Mouse (Mus musculus) hindbrain, embryonic 12.5 days (tissue): ENCODE data around the gene Adamts20. TPM values are rescaled to one million over a fixed set of nuclear protein-coding genes. Genes with fewer than 3 reads are reported as not detected.
A peak's percentile ranks its signal among the peaks of the same experiment; 100 is the strongest.

ENCODE experiments used
- ATAC-seq: fragments of 200-750 bp; cut with Nextera tagmentation; 2 replicates; pipeline ENCODE4 v1.8.0; 2017; ENCODE audit warnings: moderate TSS enrichment; ENCODE audit not compliant: low FRiP score
- H3K27ac ChIP-seq: fragments of 300-500 bp; sonication (generic); 2 replicates; pipeline ENCODE4 v1.5.1; 2016; ENCODE audit warnings: mild to moderate bottlenecking
- H3K27me3 ChIP-seq: fragments of 300-500 bp; sonication (generic); 2 replicates; pipeline ENCODE4 v1.6.1; 2016; ENCODE audit warnings: mild to moderate bottlenecking
- H3K36me3 ChIP-seq: fragments of 300-500 bp; sonication (generic); 2 replicates; pipeline ENCODE4 v1.6.1; 2016; ENCODE audit warnings: mild to moderate bottlenecking
- H3K4me1 ChIP-seq: fragments of 300-500 bp; sonication (generic); 2 replicates; pipeline ENCODE4 v1.6.1; 2016
- H3K4me2 ChIP-seq: fragments of 300-500 bp; sonication (generic); replicated peaks from 2 replicates; pipeline ENCODE4 v1.6.1; 2016; ENCODE audit warnings: mild to moderate bottlenecking
- H3K4me3 ChIP-seq: fragments of 300-500 bp; sonication (generic); 2 replicates; pipeline ENCODE4 v1.5.1; 2016; ENCODE audit warnings: mild to moderate bottlenecking
- H3K9ac ChIP-seq: fragments of 300-500 bp; sonication (generic); 2 replicates; pipeline ENCODE4 v1.6.1; 2016; ENCODE audit warnings: mild to moderate bottlenecking, moderate library complexity
- H3K9me3 ChIP-seq: fragments of 300-500 bp; sonication (generic); replicated peaks from 2 replicates; pipeline ENCODE4 v1.6.1; 2016; ENCODE audit warnings: mild to moderate bottlenecking
- WGBS: fragments of 180-500 bp; shearing (Covaris S2); methylation state at CpG from one replicate; pipeline ENCODE4 v1.1.7; 2016; 5-methylcytosine and 5-hydroxymethylcytosine counted together
- polyA plus RNA-seq: library from polyadenylated mRNA; unstranded; fragments of >200 nt; fragmentation: Nextera tagmentation; extraction: Ambion mirVana; gene quantifications from 2 replicates; pipeline ENCODE4 v1.2.1, GENCODE M21; 2016

Adamts20 gene
- polyA plus RNA-seq, 1 experiment from 2014 or later = 4.6 TPM

DNA sequence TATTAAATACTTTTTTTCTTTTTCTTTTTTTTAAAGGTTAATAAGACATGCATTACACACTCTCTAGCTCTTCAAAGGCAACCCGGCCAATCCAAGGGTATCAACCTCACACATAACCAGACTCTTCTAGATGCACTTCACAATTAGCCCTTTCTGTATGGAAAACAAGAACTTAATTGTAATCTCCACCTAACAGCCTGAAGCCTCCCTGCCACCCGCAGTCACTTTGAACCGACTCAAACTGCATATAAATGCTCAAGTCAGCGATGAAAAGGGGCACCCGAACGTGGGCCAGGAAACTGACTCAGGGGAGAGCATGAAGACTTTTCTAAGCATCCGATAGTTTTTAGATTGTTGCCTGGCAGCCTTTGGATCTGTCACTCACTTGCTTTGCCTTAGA lies 12.1 kb upstream of the Adamts20 start:
- Histone ChIP-seq H3K4me3 (no peak overlapping the region), H3K4me1 (peaks cover 17% of the 10 kb centered on the region), H3K9me3 (no peaks in the 10 kb centered on the region), H3K4me2 (no peak overlapping the region), H3K36me3 (no peaks in the 10 kb centered on the region), H3K27me3 (no peaks in the 10 kb centered on the region), H3K9ac (no peak overlapping the region), H3K27ac (no peak overlapping the region)
- 22% methylated on average over 7 of the region's 7 CpGs for WGBS
- ATAC-seq = no peak

DNA sequence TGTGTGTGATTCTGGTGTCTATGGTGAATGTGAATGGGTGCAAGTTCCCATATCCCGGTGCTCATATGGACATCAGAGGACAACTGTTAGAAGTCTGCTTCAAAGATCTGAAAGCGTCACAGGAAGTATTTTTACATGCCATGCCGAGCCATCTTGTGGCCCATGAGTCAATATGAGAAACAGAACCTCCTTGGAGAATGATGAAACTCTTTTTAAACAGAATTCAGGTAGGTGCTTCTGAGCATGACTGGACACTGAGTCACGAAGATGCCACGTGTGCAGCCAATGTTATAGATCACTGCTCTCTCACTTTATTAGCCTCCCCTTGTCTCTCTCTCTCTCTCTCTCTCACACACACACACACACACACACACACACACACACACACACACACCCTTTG lies 10.8 kb upstream of the Adamts20 start:
- Histone ChIP-seq H3K36me3 (no peaks in the 10 kb centered on the region), H3K4me3 (no peak overlapping the region), H3K9me3 (no peaks in the 10 kb centered on the region), H3K4me1 (peaks cover 17% of the 10 kb centered on the region), H3K27ac (no peak overlapping the region), H3K4me2 (no peak overlapping the region), H3K9ac (no peak overlapping the region), H3K27me3 (no peaks in the 10 kb centered on the region)
- 81% methylated on average over 5 of the region's 5 CpGs for WGBS
- ATAC-seq = no peak

DNA sequence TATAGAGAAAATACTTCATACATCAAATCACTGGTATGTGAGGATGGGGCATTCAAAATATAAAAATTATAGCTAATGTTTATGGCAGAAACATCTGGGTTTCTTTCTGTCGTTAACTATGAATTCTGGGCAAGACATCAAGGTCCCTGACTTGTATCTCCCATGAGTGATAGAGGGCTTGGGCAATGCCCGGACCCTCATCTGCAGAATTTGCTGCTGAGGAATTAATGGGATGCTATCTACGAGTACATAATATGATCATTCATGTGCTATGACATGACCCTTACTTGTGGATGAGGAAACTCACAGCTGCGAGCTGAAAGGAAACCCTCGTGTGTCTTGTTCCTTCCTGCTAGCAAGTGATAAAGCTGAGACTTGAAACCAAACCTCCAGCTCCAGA lies 5.1 kb upstream of the Adamts20 start:
- Histone ChIP-seq H3K36me3 (no peaks in the 10 kb centered on the region), H3K27me3 (no peaks in the 10 kb centered on the region), H3K4me3 (no peak overlapping the region), H3K9ac (no peak overlapping the region), H3K4me2 (no peak overlapping the region), H3K9me3 (no peaks in the 10 kb centered on the region), H3K4me1 (no peaks in the 10 kb centered on the region), H3K27ac (no peak overlapping the region)
- no peak for ATAC-seq
- 83% methylated on average over 5 of the region's 5 CpGs for WGBS

DNA sequence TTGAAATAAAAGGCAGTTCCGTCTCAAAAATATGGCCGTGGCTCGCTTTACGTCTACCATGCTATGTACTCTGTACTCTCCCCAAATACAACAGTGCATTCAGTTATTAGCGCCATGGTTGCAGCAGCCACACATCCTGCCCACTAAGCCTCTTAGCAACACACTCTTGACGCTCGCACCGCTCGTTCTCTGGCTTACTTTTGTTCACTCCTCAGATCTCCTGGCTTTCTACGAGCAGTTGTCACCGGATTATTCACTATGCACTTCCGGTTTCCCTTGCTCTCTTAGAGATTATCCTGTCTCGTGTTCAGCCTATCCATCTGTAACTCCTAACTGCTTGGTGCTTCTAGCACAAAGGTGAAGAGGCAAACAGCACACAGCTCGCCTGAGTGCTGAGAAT lies 337 bp downstream of the Adamts20 start:
- ATAC-seq = no peak
- Histone ChIP-seq H3K4me3 (no peak overlapping the region), H3K9me3 (no peaks in the 10 kb centered on the region), H3K36me3 (no peaks in the 10 kb centered on the region), H3K9ac (no peak overlapping the region), H3K27me3 (no peaks in the 10 kb centered on the region), H3K4me1 (no peaks in the 10 kb centered on the region), H3K4me2 (no peak overlapping the region), H3K27ac (no peak overlapping the region)
- WGBS = 84% methylated on average over 14 of the region's 14 CpGs

DNA sequence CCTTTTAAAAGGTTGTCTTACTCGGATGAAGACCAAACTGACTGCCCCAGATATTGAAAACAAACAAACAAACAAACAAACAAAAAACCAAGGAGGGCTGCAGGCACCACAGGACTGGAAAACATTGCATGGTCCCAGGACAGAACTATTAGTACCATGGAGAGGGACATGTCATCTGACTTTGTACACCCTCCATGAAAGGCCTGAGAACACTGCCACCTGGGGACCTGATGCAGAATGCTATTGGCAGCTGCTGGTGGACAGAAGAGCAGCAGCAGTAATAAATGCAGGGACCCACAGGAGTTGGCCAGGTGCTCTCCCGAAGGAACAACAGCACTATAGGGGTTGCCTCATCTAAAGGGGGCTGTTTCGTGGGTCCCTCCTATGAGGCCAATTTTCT lies 2.0 kb downstream of the Adamts20 start:
- Histone ChIP-seq H3K4me2 (no peak overlapping the region), H3K27me3 (no peaks in the 10 kb centered on the region), H3K4me1 (no peaks in the 10 kb centered on the region), H3K9ac (no peak overlapping the region), H3K4me3 (no peak overlapping the region), H3K36me3 (no peaks in the 10 kb centered on the region), H3K9me3 (no peaks in the 10 kb centered on the region), H3K27ac (no peak overlapping the region)
- WGBS = 83% methylated on average over 3 of the region's 3 CpGs
- ATAC-seq = no peak

DNA sequence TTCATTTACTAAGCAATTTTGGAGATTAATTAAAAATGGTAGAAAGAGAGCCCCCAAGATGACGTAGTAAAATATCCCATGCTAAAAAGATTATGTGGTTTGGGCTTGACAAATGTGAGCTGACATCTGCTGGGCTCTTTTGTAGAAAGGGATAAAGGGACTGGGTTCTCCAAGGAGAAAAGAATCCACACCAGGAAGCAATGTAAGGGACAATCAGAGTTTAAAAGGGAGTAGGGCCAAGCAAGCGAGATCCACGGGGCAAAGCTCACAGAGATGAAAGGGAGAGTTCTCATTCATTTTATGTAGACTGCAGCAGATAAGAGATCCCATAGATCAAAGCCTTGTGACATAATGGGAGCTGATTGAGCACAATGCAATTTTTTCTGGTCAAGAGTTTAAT lies 3.0 kb downstream of the Adamts20 start:
- Histone ChIP-seq H3K36me3 (no peaks in the 10 kb centered on the region), H3K27me3 (no peaks in the 10 kb centered on the region), H3K9me3 (no peaks in the 10 kb centered on the region), H3K4me2 (no peak overlapping the region), H3K9ac (no peak overlapping the region), H3K4me1 (no peaks in the 10 kb centered on the region), H3K27ac (no peak overlapping the region), H3K4me3 (no peak overlapping the region)
- WGBS = 20% methylated on average over 3 of the region's 3 CpGs
- no peak for ATAC-seq

DNA sequence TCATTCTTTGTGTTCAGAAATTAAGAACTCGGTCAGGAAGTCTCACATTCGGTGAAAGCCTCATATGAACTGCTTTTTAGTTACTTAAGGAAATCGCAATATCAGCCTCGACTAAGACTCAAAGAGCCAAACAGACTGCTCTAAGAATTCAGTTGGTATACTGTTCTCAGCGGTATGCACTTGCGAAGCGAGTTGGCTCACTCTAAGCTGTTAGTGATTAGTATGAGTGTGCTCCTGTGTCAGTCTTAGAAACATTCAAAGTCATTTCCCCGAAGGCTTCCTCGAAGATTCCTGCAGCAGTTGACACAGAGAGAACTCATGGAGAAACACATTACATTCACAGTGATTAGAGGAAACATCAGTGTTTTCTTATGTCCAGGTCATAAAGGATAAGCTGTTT lies 4.1 kb downstream of the Adamts20 start:
- Histone ChIP-seq H3K4me2 (no peak overlapping the region), H3K9me3 (no peaks in the 10 kb centered on the region), H3K4me1 (no peaks in the 10 kb centered on the region), H3K27me3 (no peaks in the 10 kb centered on the region), H3K4me3 (no peak overlapping the region), H3K36me3 (no peaks in the 10 kb centered on the region), H3K27ac (no peak overlapping the region), H3K9ac (no peak overlapping the region)
- whole genome bisulfite sequencing = 56% methylated on average over 9 of the region's 9 CpGs
- no peak for ATAC-seq

DNA sequence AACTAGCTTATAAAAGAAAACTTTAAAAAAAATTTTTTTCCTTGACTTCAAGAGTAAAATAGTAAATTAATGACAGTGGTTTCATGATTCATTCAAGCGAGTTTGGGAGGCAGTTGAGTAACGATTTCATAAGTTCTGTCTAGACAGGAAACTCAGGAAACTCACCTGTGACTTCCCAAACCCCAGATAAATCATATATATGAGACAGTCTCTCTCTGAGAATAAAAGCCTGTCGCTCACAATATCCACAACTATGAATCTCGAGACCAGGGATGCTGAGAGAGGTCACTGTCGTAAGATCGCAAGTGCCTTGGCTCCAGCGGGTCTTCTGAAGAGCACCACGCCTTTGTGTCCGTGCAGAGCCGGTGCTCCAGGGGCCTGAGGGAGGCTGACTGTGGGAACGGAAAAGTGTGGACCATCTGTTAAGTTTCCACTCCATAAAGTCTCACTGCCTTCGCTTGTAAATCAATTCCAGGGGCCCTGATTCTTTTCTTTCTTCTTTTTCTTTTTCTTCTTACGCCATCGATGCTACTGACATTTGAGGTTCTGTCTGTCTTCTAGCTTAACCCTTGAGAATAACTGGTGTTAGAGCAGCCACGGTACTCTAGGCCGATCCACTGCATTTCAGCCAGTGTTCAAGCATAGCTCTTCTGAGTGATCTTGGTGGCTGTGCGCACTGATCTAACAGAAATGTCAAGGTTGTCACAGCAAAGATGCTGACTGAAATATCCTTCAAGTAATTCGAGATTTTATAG lies 7.4 kb downstream of the Adamts20 start:
- H3K27ac ChIP-seq = no peak overlapping the region
- 73% methylated on average over 18 of the region's 18 CpGs for WGBS
- H3K9me3 ChIP-seq = no peaks in the 10 kb centered on the region
- H3K4me2 ChIP-seq = no peak overlapping the region
- H3K9ac ChIP-seq = no peak overlapping the region
- no peaks in the 10 kb centered on the region for H3K36me3 ChIP-seq
- H3K4me1 ChIP-seq = no peaks in the 10 kb centered on the region
- no peak for ATAC-seq
- no peaks in the 10 kb centered on the region for H3K27me3 ChIP-seq
- no peak overlapping the region for H3K4me3 ChIP-seq

DNA sequence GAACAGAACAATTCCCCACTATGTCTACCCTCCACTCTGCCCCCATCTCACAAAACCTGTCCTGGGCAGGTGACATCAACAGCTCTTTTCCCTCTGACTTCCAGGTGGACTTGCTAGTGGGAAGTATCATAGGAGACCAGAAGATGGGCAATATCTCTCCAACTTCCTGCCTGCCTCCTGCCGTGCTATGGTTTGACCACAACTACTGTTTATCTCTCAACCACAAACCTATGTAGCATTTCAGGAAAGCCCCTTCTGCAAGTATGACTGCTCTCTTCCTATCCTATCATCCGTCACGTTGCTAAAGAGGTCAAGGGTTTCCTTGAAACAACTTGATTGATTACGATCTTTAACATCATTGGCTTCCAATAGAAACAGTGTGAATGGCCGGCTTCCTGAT lies 12.4 kb downstream of the Adamts20 start:
- Histone ChIP-seq H3K4me3 (no peak overlapping the region), H3K4me1 (no peaks in the 10 kb centered on the region), H3K27ac (no peak overlapping the region), H3K9ac (no peak overlapping the region), H3K36me3 (no peaks in the 10 kb centered on the region), H3K27me3 (no peaks in the 10 kb centered on the region), H3K9me3 (no peaks in the 10 kb centered on the region), H3K4me2 (no peak overlapping the region)
- WGBS = 84% methylated on average over 5 of the region's 5 CpGs
- no peak for ATAC-seq

DNA sequence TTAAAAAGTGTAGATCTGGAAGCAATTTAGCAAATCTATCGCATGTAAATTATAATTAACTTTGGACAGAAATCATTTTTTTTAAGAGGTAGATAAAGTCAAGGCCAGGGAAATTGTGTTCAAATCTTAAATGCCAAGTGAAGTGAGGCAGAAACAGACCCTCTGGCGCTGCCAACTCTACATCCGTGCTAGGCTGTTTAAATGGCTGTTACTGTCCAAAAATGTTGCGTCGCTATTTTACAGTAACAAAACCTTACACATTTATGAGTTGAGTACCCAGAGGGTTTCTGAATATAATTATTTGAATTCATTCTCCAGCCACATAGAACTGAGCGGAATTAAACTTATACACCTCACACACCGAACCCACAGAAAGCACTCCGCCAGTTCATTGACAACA lies 13.6 kb downstream of the Adamts20 start:
- WGBS = 90% methylated on average over 8 of the region's 8 CpGs
- no peaks in the 10 kb centered on the region for H3K9me3 ChIP-seq
- no peak for ATAC-seq
- no peak overlapping the region for H3K27ac ChIP-seq
- no peaks in the 10 kb centered on the region for H3K27me3 ChIP-seq
- H3K36me3 ChIP-seq = no peaks in the 10 kb centered on the region
- H3K4me2 ChIP-seq = no peak overlapping the region
- H3K4me3 ChIP-seq = no peak overlapping the region
- H3K9ac ChIP-seq = no peak overlapping the region
- no peaks in the 10 kb centered on the region for H3K4me1 ChIP-seq

DNA sequence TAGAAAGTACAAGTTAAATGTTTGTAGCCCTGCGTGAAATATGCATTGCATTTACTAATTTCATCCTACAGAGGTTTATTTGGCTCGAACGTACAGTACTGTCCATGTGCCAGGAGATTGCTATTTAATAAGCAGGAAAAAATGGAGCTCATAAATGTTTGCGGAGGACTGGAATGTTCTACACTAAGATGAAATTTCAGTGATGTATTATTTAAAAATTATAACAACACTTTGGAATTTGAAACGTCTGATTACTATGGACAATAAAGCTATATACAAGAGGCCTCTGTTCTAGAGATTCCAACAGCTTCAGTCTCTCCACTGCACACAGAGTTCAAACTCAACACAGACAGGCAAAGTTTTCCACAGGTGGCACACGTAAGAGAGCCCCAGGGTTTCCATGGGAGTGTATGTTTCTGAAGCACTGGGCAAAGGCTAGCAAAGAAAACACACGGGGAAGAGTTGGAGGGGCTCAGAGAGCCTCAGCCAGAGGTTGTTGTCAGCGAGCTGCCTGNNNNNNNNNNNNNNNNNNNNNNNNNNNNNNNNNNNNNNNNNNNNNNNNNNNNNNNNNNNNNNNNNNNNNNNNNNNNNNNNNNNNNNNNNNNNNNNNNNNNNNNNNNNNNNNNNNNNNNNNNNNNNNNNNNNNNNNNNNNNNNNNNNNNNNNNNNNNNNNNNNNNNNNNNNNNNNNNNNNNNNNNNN lies 20.6 kb downstream of the Adamts20 start:
- 62% methylated on average over 8 of the region's 8 CpGs for WGBS
- Histone ChIP-seq H3K4me1 (peaks cover 16% of the 10 kb centered on the region), H3K4me2 (no peak overlapping the region), H3K36me3 (no peaks in the 10 kb centered on the region), H3K4me3 (no peak overlapping the region), H3K27ac (no peak overlapping the region), H3K27me3 (no peaks in the 10 kb centered on the region), H3K9me3 (no peaks in the 10 kb centered on the region), H3K9ac (no peak overlapping the region)
- no peak for ATAC-seq

DNA sequence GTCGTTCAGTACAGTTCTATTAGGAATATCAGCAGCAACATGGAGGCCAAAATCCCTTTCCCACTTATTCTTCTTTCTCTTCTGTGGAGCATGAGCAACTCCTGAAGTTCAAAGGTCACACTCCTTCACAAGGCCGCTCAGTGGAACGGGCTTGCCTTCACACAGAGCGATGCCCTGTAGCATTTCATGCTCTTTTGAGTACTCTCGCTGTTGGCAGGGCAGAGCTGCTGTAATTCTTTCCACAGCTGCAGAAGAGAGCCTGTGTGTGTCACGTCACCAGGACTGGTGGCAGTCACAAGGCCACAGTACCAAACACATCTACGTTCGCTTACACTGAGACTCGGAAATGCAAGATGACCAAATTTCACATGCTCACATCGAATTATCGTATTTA lies 21.2 kb downstream of the Adamts20 start:
- peaks cover 16% of the 10 kb centered on the region for H3K4me1 ChIP-seq
- H3K9me3 ChIP-seq = no peaks in the 10 kb centered on the region
- H3K4me3 ChIP-seq = no peak overlapping the region
- no peaks in the 10 kb centered on the region for H3K36me3 ChIP-seq
- WGBS = 66% methylated on average over 11 of the region's 11 CpGs
- no peak overlapping the region for H3K9ac ChIP-seq
- ATAC-seq = no peak
- no peaks in the 10 kb centered on the region for H3K27me3 ChIP-seq
- no peak overlapping the region for H3K27ac ChIP-seq
- H3K4me2 ChIP-seq = no peak overlapping the region

DNA sequence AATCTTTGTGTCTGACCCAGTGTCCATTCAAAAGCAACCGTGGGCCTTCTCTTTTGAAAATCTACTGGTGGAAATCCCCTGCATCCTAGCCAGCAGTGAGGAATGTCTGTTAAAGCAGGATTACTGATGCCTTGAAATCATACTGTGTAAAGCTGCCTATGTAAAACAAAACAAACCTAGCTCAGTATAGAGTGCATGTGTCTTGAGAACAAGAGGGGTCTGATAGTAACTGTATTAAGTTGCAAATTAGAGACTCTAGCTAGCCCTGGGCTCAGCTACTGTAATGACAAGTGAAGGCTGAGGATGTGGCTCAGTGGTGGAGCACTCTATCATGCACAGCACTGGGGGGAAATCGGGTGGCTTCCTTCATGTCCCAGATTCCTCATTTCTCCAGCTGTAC lies 22.2 kb downstream of the Adamts20 start:
- Histone ChIP-seq H3K9me3 (no peaks in the 10 kb centered on the region), H3K9ac (no peak overlapping the region), H3K4me3 (no peak overlapping the region), H3K4me1 (peaks cover 16% of the 10 kb centered on the region), H3K36me3 (no peaks in the 10 kb centered on the region), H3K27me3 (no peaks in the 10 kb centered on the region), H3K4me2 (no peak overlapping the region), H3K27ac (peak overlapping the region; percentile 14; the same call in 1 of the 2 replicates)
- WGBS = 30% methylated on average over 2 of the region's 2 CpGs
- 0 out of 2 replicates have a peak, but pooled peaks have one; percentile 32 for ATAC-seq
